Mouse (Mus musculus) megakaryocyte, adult 5-6 weeks (primary cell): ENCODE measurements around the gene Pgr. TPM values are rescaled to one million over a fixed set of nuclear protein-coding genes. Genes with fewer than 3 reads are reported as not detected.

ENCODE experiments used
- total RNA-seq, 2 experiments: library from RNA; stranded (forward) in 1 of 2; stranded (reverse) in 1 of 2; fragments of 153-499, 151-499 nt in 1 of 2; fragments of 221-1000, 200-1000 nt in 1 of 2; gene quantifications; 2 replicates each; pipeline versions ENCODE4 v1.2.3 to v1.2.4; 2015 to 2017

Gene Pgr
- total RNA-seq, 2 experiments from 2014 or later, result not detected

Other genes starting within 250 kb of the Pgr start
- not detected in 2 replicates for gene Gm16485, start 72.0 kb downstream of the Pgr start, total RNA-seq (2015)
- not detected in 2 replicates for gene Gm16485, start 72.0 kb downstream of the Pgr start, total RNA-seq (2017)